Mouse (Mus musculus) limb, embryonic 15.5 days (tissue): ENCODE results near the gene Stil. TPM values are rescaled to one million over a fixed set of nuclear protein-coding genes. Genes with fewer than 3 reads are reported as not detected.
"Not testable (repeated sequence)": the region's sequence is repeated elsewhere in the genome, so short reads cannot be mapped to it uniquely, and the experiment has no call there.

Experiments used
- ATAC-seq: fragments of 200-750 bp; cut with Nextera tagmentation; 2 replicates; pipeline ENCODE4 v1.8.0; 2017; ENCODE audit warnings: low read depth, moderate TSS enrichment; ENCODE audit not compliant: insufficient number of reproducible peaks, low FRiP score, low TSS enrichment
- H3K27ac ChIP-seq: fragments of 300-500 bp; sonication (generic); 2 replicates; pipeline ENCODE4 v1.5.1; 2015; ENCODE audit warnings: moderate library complexity, mild to moderate bottlenecking, inconsistent platforms
- H3K27me3 ChIP-seq: fragments of 300-500 bp; sonication (generic); 2 replicates; pipeline ENCODE4 v1.6.1; 2015; ENCODE audit warnings: inconsistent platforms
- H3K36me3 ChIP-seq: fragments of 300-500 bp; sonication (generic); 2 replicates; pipeline ENCODE4 v1.6.1; 2015; ENCODE audit warnings: inconsistent platforms
- H3K4me1 ChIP-seq: fragments of 300-500 bp; sonication (generic); 2 replicates; pipeline ENCODE4 v1.6.1; 2015; ENCODE audit warnings: inconsistent platforms
- H3K4me2 ChIP-seq: fragments of 300-500 bp; sonication (generic); 2 replicates; pipeline ENCODE4 v1.6.1; 2015; ENCODE audit warnings: mild to moderate bottlenecking, inconsistent platforms
- H3K4me3 ChIP-seq: fragments of 300-500 bp; sonication (generic); 2 replicates; pipeline ENCODE4 v1.5.1; 2015; ENCODE audit warnings: mild to moderate bottlenecking, inconsistent platforms
- H3K9ac ChIP-seq: fragments of 300-500 bp; sonication (generic); 2 replicates; pipeline ENCODE4 v1.6.1; 2015; ENCODE audit warnings: inconsistent platforms
- H3K9me3 ChIP-seq: fragments of 300-500 bp; sonication (generic); 2 replicates; pipeline ENCODE4 v1.6.1; 2016; ENCODE audit warnings: inconsistent platforms
- WGBS: fragments of 180-500 bp; shearing (Covaris S2); methylation state at CpG from one replicate; pipeline ENCODE4 v1.1.7; 2015; 5-methylcytosine and 5-hydroxymethylcytosine counted together
- polyA plus RNA-seq: library from polyadenylated mRNA; unstranded; fragments of >200 nt; fragmentation: Nextera tagmentation; extraction: Ambion mirVana; gene quantifications from 2 replicates; pipeline ENCODE4 v1.2.1, GENCODE M21; 2015

Gene Stil
- 7.6 and 9.3 TPM in 2 replicates for polyA plus RNA-seq

DNA sequence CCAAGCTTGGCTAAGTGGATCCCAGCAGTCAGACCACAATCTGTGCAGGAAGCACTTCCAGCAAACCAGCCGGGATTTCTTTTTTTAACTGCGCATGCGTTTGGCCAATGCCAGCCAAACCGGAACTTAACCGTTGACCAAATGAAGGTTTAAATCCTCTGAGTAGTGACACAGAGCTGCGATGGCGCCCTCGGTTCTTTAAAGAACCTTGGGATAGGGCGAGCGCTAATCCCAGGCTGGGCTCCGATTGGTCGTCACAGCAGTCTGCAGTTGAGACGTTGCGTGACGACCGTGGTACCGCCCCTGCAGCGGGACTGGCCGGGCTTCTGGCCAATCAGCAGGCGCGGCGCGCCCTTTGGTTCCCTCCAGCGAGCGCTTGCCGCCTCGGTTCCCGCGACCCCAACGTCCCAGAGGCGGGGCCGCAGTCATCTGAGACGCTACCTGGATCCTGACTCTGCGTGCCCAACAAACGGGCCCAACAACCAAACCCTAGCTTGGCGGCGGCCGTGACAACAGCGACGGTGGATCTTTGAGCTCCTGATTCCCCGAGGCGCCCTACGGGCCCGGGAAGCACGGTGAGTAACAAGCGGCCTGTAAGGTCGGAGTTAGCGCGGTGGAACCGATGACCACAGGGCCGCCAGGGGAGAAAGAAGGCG lies at the start of gene Stil:
Gene Stil, plus strand, starts transcription at position 387 of the 656 bp plus-strand sequence.
- ATAC-seq: peak; percentile 100
- Histone ChIP-seq H3K4me1 (peaks cover 15% of the 10 kb centered on the region), H3K4me3 (peak within 1 kb of the TSS; percentile 68), H3K27me3 (no peaks in the 10 kb centered on the region), H3K9ac (peak within 1 kb of the TSS; percentile 58), H3K36me3 (peaks cover 13% of the 10 kb centered on the region), H3K27ac (peak within 1 kb of the TSS; percentile 94), H3K4me2 (peak within 1 kb of the TSS; percentile 81), H3K9me3 (no peaks in the 10 kb centered on the region)
- under 1% methylated on average over 52 of the region's 52 CpGs for WGBS

DNA sequence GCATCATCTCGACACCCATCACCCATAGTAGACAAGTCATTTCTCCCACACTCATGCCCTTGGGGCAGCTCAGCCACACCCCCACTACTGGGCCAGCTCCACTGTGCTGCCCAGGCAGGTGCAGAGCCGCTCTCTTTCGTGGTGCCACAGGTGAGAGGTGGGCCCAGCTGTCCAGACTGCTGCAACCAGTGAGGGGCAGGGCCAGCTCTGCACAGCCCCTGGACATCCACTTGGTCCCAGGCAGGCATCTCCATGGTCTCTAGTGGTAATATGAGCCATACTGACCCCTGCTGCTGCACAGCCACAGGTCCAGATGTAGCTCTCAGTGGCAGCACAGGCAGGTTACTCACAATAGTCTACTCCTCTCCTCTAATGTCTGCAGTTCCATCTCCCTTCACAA lies 46.8 kb upstream of the Stil start:
- H3K36me3 ChIP-seq: no peaks in the 10 kb centered on the region
- no peak overlapping the region for H3K9ac ChIP-seq
- no peak overlapping the region for H3K4me3 ChIP-seq
- H3K27ac ChIP-seq: no peak overlapping the region
- H3K4me1 ChIP-seq: peaks cover 3% of the 10 kb centered on the region; the same call in 1 of the 2 replicates
- ATAC-seq: no peak
- H3K9me3 ChIP-seq: no peaks in the 10 kb centered on the region
- peaks cover 22% of the 10 kb centered on the region for H3K27me3 ChIP-seq
- 69% methylated on average over 3 of the region's 3 CpGs for WGBS
- H3K4me2 ChIP-seq: no peak overlapping the region

DNA sequence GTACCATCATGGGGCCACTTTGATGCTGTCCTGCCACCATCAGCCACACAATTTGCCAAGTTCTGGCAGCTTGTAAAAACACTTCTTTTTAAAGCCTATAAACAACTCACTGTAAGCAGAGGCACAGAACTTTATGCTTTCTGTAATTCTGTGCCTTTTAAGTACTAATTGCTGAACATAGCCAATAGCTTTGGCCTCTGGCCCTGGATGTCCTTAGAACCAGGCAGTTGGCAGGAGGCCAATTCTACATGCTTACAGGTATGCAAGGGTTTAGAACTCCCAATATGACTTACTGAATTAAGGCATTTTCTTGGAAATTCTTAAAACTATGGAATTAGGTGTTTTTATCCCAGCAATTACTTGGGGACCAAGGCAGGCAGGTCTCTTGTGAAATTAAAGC lies 42.6 kb upstream of the Stil start:
- no peak overlapping the region for H3K4me2 ChIP-seq
- no peak overlapping the region for H3K27ac ChIP-seq
- no peak overlapping the region for H3K9ac ChIP-seq
- H3K27me3 ChIP-seq: no peaks in the 10 kb centered on the region
- no peak for ATAC-seq
- H3K4me3 ChIP-seq: no peak overlapping the region
- no peaks in the 10 kb centered on the region for H3K4me1 ChIP-seq
- peaks cover 6% of the 10 kb centered on the region for H3K36me3 ChIP-seq
- H3K9me3 ChIP-seq: no peaks in the 10 kb centered on the region

DNA sequence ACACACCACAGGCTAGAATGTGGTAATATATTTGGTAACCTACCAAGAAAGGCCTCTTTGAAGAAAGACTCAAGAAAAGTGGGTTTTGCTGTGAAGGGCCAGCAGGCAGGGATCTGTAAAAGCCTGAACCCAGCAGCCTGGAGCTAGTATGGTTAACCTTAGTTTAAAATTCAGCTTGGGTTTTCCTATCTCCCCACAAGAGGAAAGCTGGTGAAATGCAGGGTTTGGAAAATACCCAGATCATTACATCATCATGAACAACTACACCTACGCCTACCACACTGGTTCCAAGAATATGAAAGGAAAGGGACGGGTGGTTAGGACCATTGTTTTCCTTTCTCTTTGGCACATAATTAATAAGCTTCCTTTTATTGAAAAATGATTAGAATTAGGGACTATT lies 41.7 kb upstream of the Stil start:
- no peaks in the 10 kb centered on the region for H3K27me3 ChIP-seq
- no peaks in the 10 kb centered on the region for H3K4me1 ChIP-seq
- 70% methylated on average over 2 of the region's 2 CpGs for WGBS
- no peak for ATAC-seq
- H3K27ac ChIP-seq: no peak overlapping the region
- H3K4me2 ChIP-seq: no peak overlapping the region
- H3K36me3 ChIP-seq: peaks cover 13% of the 10 kb centered on the region
- H3K4me3 ChIP-seq: no peak overlapping the region
- no peak overlapping the region for H3K9ac ChIP-seq
- H3K9me3 ChIP-seq: no peaks in the 10 kb centered on the region

DNA sequence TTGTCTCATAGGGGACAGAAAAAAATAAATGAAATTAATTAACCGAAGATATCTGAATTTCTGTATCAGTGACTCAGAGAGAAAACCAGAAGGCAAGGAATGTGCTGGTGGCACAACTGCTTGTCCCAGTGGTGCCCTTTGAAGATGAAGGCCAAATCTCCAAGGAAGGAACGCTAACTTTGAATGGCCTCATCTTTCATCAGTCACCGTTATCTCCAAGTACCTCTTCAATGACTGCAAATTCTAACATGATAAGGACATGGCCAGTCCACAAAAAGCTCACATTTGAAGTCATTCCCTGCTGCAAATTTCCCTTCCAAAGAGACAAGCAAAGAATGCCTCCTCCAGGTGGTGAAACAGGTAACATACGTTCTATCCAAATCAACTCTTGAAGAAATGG lies 41.2 kb upstream of the Stil start:
- no peak overlapping the region for H3K9ac ChIP-seq
- H3K27me3 ChIP-seq: no peaks in the 10 kb centered on the region
- H3K9me3 ChIP-seq: no peaks in the 10 kb centered on the region
- no peak overlapping the region for H3K4me2 ChIP-seq
- no peak for ATAC-seq
- no peak overlapping the region for H3K4me3 ChIP-seq
- H3K27ac ChIP-seq: no peak overlapping the region
- no peaks in the 10 kb centered on the region for H3K4me1 ChIP-seq
- WGBS: 96% methylated on average over 4 of the region's 4 CpGs
- peaks cover 13% of the 10 kb centered on the region for H3K36me3 ChIP-seq

DNA sequence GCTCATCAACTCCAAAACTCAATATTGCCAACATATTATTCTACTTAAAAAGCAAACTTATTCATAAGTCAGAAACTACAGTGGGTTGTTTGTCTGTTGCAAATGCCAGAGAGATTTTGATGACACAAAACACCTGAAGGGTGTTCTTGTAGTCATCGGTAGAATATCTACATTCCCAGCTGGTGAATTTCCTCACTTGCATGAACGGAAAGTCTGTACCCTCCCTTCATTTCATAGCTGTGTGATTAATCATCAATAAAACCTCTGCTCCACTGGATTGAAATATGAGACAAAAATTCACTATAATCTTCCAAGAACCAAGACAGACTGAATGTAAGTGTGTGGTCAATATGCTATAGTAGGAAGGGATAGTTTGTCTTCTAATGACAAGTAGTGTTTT lies 40.4 kb upstream of the Stil start:
- H3K27me3 ChIP-seq: no peaks in the 10 kb centered on the region
- no peaks in the 10 kb centered on the region for H3K9me3 ChIP-seq
- no peak for ATAC-seq
- no peak overlapping the region for H3K4me3 ChIP-seq
- H3K4me1 ChIP-seq: no peaks in the 10 kb centered on the region
- H3K4me2 ChIP-seq: no peak overlapping the region
- H3K36me3 ChIP-seq: peaks cover 19% of the 10 kb centered on the region
- 67% methylated on average over 2 of the region's 2 CpGs for WGBS
- no peak overlapping the region for H3K9ac ChIP-seq
- no peak overlapping the region for H3K27ac ChIP-seq

DNA sequence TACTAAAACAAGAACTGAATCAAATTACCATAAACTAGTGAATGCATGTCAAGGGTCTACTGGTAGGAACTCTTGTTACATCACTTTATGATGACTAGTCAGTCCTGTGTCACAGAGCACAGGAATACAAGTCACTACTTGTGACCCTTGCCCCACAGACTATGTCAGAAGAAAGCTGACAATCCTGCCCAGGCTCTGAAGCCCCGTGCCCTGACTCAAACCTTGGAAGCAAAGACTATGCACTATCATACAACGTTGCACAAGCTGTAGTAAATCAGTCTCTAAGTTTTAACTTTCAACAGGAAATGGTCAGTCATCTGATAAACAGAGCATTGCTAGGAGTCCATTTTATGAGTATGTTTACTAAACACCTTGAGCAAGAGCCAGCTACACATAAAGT lies 39.1 kb upstream of the Stil start:
- H3K4me2 ChIP-seq, H3K4me1 ChIP-seq, H3K27me3 ChIP-seq, H3K9ac ChIP-seq, H3K27ac ChIP-seq, ATAC-seq, H3K9me3 ChIP-seq, H3K4me3 ChIP-seq: not testable (repeated sequence)
- WGBS: 81% methylated on average over 2 of the region's 2 CpGs
- peaks cover 32% of the 10 kb centered on the region for H3K36me3 ChIP-seq

DNA sequence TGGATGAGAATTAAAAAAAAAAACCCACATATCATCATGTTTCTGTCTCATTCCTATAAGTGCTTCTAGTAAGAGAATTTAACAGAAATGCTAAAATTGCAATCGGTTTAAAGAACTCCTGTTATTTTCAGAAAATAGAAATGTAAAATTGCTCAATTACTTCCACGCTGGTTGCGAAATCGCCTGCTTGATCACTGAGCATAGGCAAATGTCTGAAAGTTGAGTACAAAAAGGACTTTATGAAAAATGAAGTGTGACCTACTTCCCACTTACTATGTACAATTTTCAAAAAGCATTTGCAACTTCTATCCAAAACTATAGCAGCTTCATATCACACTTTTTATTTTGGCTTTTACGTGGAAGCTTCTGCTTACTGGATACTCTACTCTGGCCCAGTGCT lies 29.2 kb upstream of the Stil start:
- H3K4me2 ChIP-seq: no peak overlapping the region
- H3K4me3 ChIP-seq: no peak overlapping the region
- H3K36me3 ChIP-seq: peaks cover 24% of the 10 kb centered on the region
- 93% methylated on average over 5 of the region's 5 CpGs for WGBS
- no peaks in the 10 kb centered on the region for H3K9me3 ChIP-seq
- no peaks in the 10 kb centered on the region for H3K27me3 ChIP-seq
- H3K27ac ChIP-seq: no peak overlapping the region
- H3K9ac ChIP-seq: no peak overlapping the region
- no peak for ATAC-seq
- no peaks in the 10 kb centered on the region for H3K4me1 ChIP-seq

DNA sequence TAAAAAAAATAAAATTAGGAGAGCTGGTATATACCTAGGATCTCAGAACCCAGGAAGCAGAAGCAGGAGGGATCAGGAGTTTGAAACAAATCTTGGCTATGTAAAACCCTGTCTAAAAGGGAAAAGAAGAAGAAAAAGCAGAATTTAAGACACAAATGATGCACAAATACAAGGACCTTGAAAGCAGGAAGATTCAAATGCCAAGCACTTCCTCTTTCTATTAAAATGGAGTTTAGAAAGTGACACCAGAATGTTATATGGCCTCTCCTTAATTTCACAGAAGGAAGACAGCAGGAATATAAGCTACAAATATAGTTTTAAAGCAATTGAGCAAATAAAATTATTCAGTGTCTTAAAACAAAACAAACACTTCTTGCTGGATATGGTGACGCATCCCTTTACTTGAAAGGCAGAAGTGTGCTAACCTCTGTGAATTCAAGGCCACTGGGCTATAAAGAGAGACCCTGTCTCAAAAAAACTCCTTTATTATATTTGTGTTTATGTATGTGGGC lies 26.7 kb upstream of the Stil start:
- Histone ChIP-seq H3K4me2 (no peak overlapping the region), H3K4me1 (no peaks in the 10 kb centered on the region), H3K9me3 (no peaks in the 10 kb centered on the region), H3K27ac (no peak overlapping the region), H3K9ac (no peak overlapping the region), H3K27me3 (no peaks in the 10 kb centered on the region), H3K4me3 (no peak overlapping the region), H3K36me3 (peaks cover 3% of the 10 kb centered on the region; the same call in 1 of the 2 replicates)
- ATAC-seq: no peak
- 84% methylated on average over 1 of the region's 1 CpGs for WGBS

DNA sequence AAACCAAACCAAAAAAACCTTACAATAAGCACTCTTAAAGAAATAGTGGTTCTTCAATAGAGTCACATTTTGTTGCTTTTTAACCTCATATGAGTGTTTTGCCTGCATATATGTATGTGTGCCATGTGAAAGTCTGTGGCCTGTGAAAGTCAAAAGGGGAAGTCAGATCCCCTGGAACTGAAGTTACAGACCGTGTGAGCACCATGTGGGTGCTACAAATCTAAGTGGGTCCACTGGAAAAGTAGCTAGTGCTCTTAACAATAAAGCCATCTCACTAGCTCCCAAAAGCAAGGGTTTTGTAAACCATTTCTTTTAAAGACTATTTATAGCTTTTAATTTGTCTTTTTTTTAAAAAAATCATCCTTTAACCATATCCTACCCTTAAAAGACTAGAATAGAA lies 17.3 kb upstream of the Stil start:
- no peak for ATAC-seq
- Histone ChIP-seq H3K9me3 (no peaks in the 10 kb centered on the region), H3K4me3 (no peak overlapping the region), H3K4me2 (no peak overlapping the region), H3K4me1 (no peaks in the 10 kb centered on the region; the same call in 1 of the 2 replicates), H3K36me3 (no peaks in the 10 kb centered on the region), H3K27ac (no peak overlapping the region), H3K9ac (no peak overlapping the region), H3K27me3 (no peaks in the 10 kb centered on the region)
- 77% methylated on average over 1 of the region's 1 CpGs for WGBS

DNA sequence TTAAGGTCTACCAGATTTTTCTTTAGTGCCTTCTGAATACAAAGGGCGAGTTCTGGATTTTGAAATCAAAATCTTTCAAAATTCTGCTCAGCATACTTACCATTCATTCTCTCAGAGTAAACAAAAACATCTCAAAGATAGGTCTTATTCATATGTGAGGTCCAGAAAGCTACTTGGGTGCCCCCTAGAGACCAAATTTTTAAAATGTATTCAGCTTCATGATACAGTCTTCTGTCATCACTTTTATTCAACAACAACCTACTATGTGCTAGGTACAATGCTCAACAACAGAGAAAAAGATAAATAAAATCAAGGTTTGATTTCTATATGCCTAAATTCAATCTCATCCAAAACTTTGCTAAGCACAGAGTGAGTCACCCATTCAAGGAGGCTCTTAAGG lies 16.9 kb upstream of the Stil start:
- no peak for ATAC-seq
- no peak overlapping the region for H3K27ac ChIP-seq
- H3K4me1 ChIP-seq: no peaks in the 10 kb centered on the region; the same call in 1 of the 2 replicates
- no peak overlapping the region for H3K4me2 ChIP-seq
- H3K36me3 ChIP-seq: no peaks in the 10 kb centered on the region
- H3K4me3 ChIP-seq: no peak overlapping the region
- H3K9me3 ChIP-seq: no peaks in the 10 kb centered on the region
- WGBS: 90% methylated on average over 1 of the region's 1 CpGs
- H3K9ac ChIP-seq: no peak overlapping the region
- H3K27me3 ChIP-seq: no peaks in the 10 kb centered on the region

DNA sequence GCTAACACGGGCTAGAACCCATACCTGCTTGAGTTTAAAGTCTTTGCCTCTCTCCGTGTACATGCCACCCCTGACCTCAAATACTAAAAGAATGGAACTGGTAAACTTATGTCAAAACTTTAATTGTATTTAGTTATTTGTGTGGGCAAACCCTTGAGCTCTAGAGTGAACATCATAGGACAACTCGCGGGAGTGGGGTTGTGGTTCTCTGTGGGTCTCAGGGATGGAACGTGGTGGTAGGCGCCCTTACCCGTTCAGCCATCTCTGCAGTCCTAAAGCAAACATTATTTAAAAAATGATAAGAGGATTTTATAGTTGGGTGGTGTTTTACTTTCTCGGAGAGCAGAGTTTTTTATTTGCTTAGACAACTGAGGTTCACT lies 13.8 kb upstream of the Stil start:
- peak overlapping the region; percentile 100 for H3K27ac ChIP-seq
- no peak; the same call in 1 of the 2 replicates for ATAC-seq
- H3K36me3 ChIP-seq: no peaks in the 10 kb centered on the region
- H3K4me1 ChIP-seq: no peaks in the 10 kb centered on the region; the same call in 1 of the 2 replicates
- H3K9me3 ChIP-seq: no peaks in the 10 kb centered on the region
- no peaks in the 10 kb centered on the region for H3K27me3 ChIP-seq
- WGBS: 1% methylated on average over 8 of the region's 8 CpGs
- H3K4me3 ChIP-seq: peak overlapping the region; percentile 91
- peak overlapping the region; percentile 98 for H3K9ac ChIP-seq
- H3K4me2 ChIP-seq: peak overlapping the region; percentile 59
